Mouse (Mus musculus) ES-E14 (cell line): Measurements from ENCODE around the gene Prmt9. TPM values are rescaled to one million over a fixed set of nuclear protein-coding genes. Genes with fewer than 3 reads are reported as not detected.

ENCODE experiments used
- DNase-seq: peaks from one replicate; pipeline ENCODE4 v3.0.0-alpha.2; 2013; ENCODE audit warnings: low read depth, low spot score
- H3K27ac ChIP-seq: 2 replicates; pipeline ENCODE4 v1.5.1; 2012; ENCODE audit warnings: low read depth, mild to moderate bottlenecking, low read length, moderate library complexity, mixed read lengths; ENCODE audit not compliant: poor library complexity, insufficient read depth, severe bottlenecking
- H3K36me3 ChIP-seq: 2 replicates; pipeline ENCODE4 v1.6.1; 2012; ENCODE audit warnings: mild to moderate bottlenecking, low read length, moderate library complexity, mixed read lengths; ENCODE audit not compliant: control insufficient read depth, poor library complexity, insufficient read depth, severe bottlenecking
- H3K4me1 ChIP-seq, 2 experiments: fragments of 150-350 bp in 1 of 2; sonication (generic) in 1 of 2; 2 replicates each; pipeline ENCODE4 v1.6.1; 2012; ENCODE audit warnings: low read length in 2 of 2, mild to moderate bottlenecking in 1 of 2, mixed read lengths in 1 of 2; ENCODE audit not compliant: control insufficient read depth in 2 of 2, insufficient read depth in 2 of 2, poor library complexity in 1 of 2
- H3K4me3 ChIP-seq, 2 experiments: fragments of 150-350 bp in 1 of 2; sonication (generic) in 1 of 2; 2 replicates each; pipeline ENCODE4 v1.5.1; 2012; ENCODE audit warnings: low read length in 2 of 2, low read depth in 1 of 2, mild to moderate bottlenecking in 1 of 2, mixed read lengths in 1 of 2; ENCODE audit not compliant: insufficient read depth in 1 of 2, poor library complexity in 1 of 2, severe bottlenecking in 1 of 2
- H3K9ac ChIP-seq: 2 replicates; pipeline ENCODE4 v1.6.1; 2012; ENCODE audit warnings: low read depth, mild to moderate bottlenecking, low read length, mixed read lengths; ENCODE audit not compliant: poor library complexity, insufficient read depth, severe bottlenecking
- H3K9me3 ChIP-seq: fragments of 150-350 bp; sonication (generic); 2 replicates; pipeline ENCODE4 v1.6.1; 2012; ENCODE audit warnings: low read depth, mild to moderate bottlenecking, low read length; ENCODE audit not compliant: control insufficient read depth, insufficient read depth
- CHD2 ChIP-seq: IDR thresholded peaks from 2 replicates; pipeline ENCODE4 v1.6.1; 2014; ENCODE audit warnings: mild to moderate bottlenecking, low read depth, low read length, inconsistent platforms
- HCFC1 ChIP-seq: IDR thresholded peaks from 2 replicates; pipeline ENCODE4 v1.6.1; 2012; ENCODE audit warnings: low read length, inconsistent platforms, borderline replicate concordance; ENCODE audit not compliant: insufficient read depth
- MAFK ChIP-seq: IDR thresholded peaks from 2 replicates; pipeline ENCODE4 v1.6.1; 2014; ENCODE audit warnings: mild to moderate bottlenecking, low read depth, low read length, inconsistent platforms; ENCODE audit not compliant: insufficient read depth
- ZC3H11A ChIP-seq: IDR thresholded peaks from 2 replicates; pipeline ENCODE4 v1.6.1; 2012; ENCODE audit warnings: low read depth, mild to moderate bottlenecking, inconsistent platforms, low read length, borderline replicate concordance
- ZNF384 ChIP-seq: IDR thresholded peaks from 2 replicates; pipeline ENCODE4 v1.6.1; 2012; ENCODE audit warnings: low read depth, low read length, inconsistent platforms
- in situ Hi-C, 2 experiments: fragments of 600-800 bp; cut with MboI; formaldehyde crosslinking; loops; one replicate each; pipeline ENCODE4 v1.15.1; 2025; ENCODE audit warnings: low sequenced_read_pairs in 2 of 2, inconsistent platforms in 1 of 2; ENCODE audit not compliant: unreplicated experiment in 2 of 2
- total RNA-seq: library from RNA; depleted of rRNA; stranded (reverse); fragments of 300-350 nt; gene quantifications from 2 replicates; pipeline ENCODE4 v1.2.3, GENCODE M21; 2012

Prmt9 gene
- total RNA-seq, 1 experiment, result 18.2 TPM

DNA sequence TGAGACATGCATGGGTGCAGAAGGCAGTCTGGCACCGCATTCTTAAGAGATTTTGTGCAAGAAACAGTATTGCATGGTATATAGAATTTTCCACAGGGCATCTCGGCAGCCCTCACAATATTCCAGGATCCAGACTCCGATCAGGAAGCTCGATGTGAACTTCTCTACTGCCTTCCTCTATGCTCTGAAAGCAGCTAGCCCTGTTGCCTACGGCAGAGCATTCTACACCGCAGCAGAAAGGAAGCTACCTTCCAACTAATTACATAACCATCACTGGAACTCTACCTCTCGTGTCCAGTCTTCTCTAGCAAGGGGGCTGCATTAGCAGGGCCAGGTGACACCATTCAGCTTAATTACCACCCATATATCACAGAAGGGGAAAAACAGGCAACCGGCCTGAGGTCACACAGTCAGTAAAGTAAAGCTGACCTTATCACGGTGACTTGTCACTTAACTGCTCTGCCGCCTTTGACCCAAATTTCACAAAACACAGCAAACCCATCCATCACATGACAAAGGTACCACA, 41.6 kb upstream of the Prmt9 start:
- Histone ChIP-seq H3K9me3 (no peaks in the 10 kb centered on the region), H3K4me3 (no peak overlapping the region), H3K9ac (no peak overlapping the region), H3K36me3 (peaks cover 2% of the 10 kb centered on the region; the same call in 1 of the 2 replicates), H3K27ac (no peak overlapping the region), H3K4me1 (peaks cover 0 to 5% of the 10 kb centered on the region in 2 experiments; a peak in 2 of 4 replicates)
- in situ Hi-C loops, result no loop called here
- no peak for TF ChIP-seq MAFK
- TF ChIP-seq HCFC1, result no peak
- TF ChIP-seq ZNF384, result no peak
- TF ChIP-seq CHD2, result no peak
- TF ChIP-seq ZC3H11A, result no peak
- no peak for DNase-seq

DNA sequence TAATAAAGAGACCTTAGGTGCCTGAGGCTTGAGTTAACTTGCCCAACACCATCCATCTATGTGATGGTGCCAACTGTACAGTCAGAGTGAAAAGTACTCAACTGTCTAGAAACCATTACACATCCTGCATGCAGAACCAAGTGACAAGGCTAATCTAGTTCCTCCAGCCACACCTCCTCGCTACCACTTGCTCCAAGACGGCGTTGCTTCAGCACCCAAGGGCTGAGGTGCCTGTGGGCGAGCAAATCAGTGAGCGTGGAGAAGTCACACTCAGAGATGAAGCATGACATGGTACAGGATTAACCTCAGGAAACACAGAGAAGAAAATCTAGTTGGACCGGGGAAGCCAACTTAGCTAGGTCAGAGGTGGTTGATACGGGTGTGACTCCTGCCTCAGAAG, 40.2 kb upstream of the Prmt9 start:
- H3K27ac ChIP-seq, result no peak overlapping the region
- TF ChIP-seq ZC3H11A (no peak), CHD2 (no peak), HCFC1 (no peak), MAFK (no peak), ZNF384 (no peak)
- DNase-seq, result no peak
- peaks cover 3 to 7% of the 10 kb centered on the region in 2 experiments; a peak in 3 of 4 replicates for H3K4me1 ChIP-seq
- no peak overlapping the region for H3K9ac ChIP-seq
- H3K36me3 ChIP-seq, result peaks cover 2% of the 10 kb centered on the region; the same call in 1 of the 2 replicates
- no peak overlapping the region for H3K4me3 ChIP-seq
- H3K9me3 ChIP-seq, result no peaks in the 10 kb centered on the region
- in situ Hi-C loops, result no loop called here

DNA sequence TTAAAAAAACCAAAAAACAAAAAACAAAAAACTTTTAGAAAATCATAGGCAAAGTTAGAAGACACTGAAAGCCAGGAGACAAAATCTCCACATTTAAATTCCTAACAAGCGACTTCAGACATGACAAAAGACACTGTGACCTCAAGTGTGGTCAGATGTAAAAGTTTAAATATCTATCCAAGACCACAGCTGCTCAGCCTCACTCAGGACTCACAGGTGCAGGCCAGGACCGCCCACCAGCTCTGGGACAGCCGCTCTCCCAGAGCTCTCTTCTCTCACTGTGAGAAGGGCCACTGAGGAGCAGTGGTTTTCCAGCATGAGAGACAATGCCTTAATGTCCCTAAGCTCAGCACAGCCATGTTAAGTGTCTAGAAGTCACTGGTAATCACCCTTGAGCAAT, 38.8 kb upstream of the Prmt9 start:
- Histone ChIP-seq H3K9me3 (no peaks in the 10 kb centered on the region), H3K36me3 (peaks cover 2% of the 10 kb centered on the region; the same call in 1 of the 2 replicates), H3K4me3 (no peak overlapping the region), H3K4me1 (peaks cover 3 to 7% of the 10 kb centered on the region in 2 experiments; a peak in 3 of 4 replicates), H3K27ac (no peak overlapping the region), H3K9ac (no peak overlapping the region)
- no peak for DNase-seq
- TF ChIP-seq HCFC1, result no peak
- no peak for TF ChIP-seq ZC3H11A
- TF ChIP-seq CHD2, result no peak
- in situ Hi-C loops, result no loop called here

GRCm38 (mm10) chr8:77511750-77512493, 37.3 kb upstream of the Prmt9 start:
- H3K4me1 ChIP-seq, result peaks cover 3 to 9% of the 10 kb centered on the region in 2 experiments; a peak in 3 of 4 replicates
- H3K36me3 ChIP-seq, result no peaks in the 10 kb centered on the region
- in situ Hi-C loops, result no loop called here
- no peak overlapping the region for H3K4me3 ChIP-seq
- no peak for TF ChIP-seq ZNF384
- TF ChIP-seq HCFC1, result no peak
- no peak for TF ChIP-seq ZC3H11A
- no peak for TF ChIP-seq MAFK
- no peak for TF ChIP-seq CHD2
- DNase-seq, result no peak
- H3K27ac ChIP-seq, result no peak overlapping the region
- no peak overlapping the region for H3K9ac ChIP-seq
- H3K9me3 ChIP-seq, result no peaks in the 10 kb centered on the region
